Mouse (Mus musculus) spleen, postnatal 36 days (tissue): ENCODE measurements at regions not wholly inside any gene's neighbourhood (a gene's known extent, or its start where the extent isn't known, plus 50 kb on each side); places are given as distances from the start of the nearest gene placed in this dataset.

Experiments
- DNase-seq, 2 experiments: peaks; one replicate each; pipeline ENCODE4 v3.0.0; 2022; ENCODE audit warnings: low spot score in 2 of 2, mixed read lengths in 1 of 2

DNA sequence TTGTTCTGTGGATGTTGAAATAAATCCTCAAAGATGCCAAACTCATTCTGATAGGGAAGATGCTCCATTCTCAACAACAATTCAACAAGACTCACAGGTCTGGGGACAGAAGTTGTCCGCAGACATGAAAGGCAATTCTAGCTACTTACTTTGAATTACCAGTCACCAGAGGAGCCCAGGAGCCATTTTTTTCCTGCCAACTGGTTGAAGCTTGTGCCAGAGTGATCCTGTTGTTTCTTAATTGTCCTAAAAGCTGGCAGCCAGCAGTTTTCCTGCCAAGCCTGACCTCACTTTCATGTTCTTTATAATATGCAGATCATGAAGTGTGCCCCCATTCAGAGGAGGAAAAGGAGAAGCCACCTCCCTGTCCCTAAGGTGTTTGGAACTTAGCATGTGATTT lies 110.0 kb upstream of the Ankrd1 start:
- no peak for DNase-seq

DNA sequence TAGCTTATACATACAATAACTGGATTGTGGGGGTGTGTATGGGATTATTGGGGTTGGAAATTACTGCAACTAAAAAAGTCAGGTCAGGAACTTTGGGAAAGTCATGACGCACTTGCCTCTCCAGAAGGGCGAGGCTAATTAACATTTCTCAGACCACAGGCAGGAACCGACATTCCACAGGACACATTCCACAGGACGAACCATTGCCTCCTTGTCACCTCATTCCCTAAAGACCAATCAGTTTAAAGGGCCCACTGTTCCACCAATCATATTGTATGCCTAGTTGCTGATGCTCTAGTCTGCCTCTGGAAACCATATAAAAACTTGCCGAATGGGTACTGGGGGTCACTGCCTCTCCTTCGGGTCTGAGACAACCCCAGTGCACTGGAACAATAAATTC lies 113.0 kb upstream of the Pcgf5 start:
- DNase-seq = no peak

DNA sequence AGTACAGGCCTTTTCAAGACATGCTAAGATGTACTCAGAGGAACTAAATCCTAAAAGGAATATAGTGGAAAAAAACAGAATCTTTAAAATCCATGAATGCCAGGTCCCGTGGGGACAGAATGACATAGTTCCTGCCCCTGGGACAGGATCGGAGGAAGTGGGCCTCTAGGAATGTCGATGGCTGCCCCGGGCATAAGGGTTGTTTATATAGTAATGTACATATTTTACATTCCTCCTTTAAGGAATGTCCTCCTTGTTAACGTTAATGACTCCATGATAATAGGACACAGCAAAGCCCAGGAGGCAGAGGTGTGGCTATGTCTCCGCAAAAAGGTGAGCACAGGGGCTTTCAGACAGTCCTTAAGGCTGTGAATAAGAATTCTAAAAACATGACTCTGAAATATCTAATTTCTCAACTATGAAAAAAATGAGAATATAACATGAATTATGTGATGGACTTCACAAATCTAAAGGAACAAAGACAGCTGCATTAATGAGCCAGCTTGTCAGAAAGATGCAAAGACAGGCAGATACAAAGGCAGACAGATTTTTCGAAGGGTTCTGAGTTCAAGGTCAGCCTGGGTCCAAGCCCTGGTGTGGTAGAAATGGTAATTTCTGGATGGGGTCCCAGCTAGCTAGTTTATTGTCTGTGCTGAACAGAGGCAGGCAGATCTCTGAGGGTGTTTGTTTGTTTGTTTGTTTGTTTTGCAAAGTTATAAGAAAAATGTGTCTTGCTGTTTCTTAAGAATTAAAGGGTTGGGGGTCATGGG lies 111.3 kb upstream of the Pcgf5 start:
- DNase-seq = no peak

DNA sequence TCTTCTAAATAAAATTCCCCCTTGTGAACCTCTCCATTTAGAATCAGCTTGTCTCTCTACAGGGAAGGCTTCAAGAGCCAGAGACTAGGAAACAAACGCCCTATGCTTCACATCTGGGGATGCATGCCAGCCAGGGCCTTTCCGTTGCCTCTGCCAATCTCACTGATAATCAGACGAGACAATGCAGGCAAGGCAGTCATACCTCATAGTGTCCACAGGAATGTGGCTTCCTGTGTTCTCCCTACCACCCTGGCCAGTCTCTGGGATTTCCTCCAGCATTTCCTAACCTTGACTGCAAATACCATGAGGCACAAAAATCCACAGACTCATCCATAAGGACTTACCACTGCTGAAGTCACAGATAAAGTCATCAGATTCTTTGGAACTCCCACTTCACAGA lies 110.4 kb upstream of the Pcgf5 start:
- DNase-seq = no peak

DNA sequence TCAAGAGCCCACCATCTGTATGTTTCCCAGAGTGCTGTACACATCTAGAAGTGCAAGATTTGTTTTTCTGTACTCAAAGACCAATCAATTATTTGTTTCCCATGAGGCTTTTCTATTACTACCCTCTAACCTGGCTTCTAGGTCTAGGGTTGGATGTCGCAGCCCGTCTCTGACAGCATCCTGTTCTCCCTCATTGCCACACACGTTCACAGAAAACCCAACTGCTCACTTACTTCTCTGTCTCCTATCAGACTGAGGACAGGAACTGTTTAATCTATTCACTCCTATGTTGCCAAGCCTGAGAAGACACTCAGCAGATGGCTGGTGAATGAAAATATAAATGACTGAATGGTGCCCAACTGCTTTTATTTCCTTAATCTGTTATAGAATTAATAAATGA lies 109.6 kb upstream of the Pcgf5 start:
- DNase-seq = no peak

DNA sequence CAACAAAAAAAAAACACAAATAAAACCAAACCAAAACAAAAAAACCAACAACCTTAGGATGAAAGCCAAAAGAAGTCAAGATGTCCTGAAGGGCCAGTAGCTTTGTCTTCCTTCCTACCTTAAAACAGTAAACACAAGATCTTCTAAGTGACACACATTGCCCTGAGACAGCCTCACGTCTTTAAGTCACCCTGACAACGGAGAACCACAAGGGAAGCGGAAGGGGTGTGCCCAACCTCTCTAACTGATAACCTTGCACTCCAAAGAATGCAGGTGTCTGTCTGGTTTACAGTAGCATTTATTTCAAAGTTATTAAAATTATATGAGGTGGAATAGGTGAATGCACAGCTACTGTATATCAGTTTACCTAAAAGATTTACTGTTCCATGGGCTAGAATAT lies 105.7 kb upstream of the Pcgf5 start:
- peak; percentile 44 to 45 for DNase-seq

DNA sequence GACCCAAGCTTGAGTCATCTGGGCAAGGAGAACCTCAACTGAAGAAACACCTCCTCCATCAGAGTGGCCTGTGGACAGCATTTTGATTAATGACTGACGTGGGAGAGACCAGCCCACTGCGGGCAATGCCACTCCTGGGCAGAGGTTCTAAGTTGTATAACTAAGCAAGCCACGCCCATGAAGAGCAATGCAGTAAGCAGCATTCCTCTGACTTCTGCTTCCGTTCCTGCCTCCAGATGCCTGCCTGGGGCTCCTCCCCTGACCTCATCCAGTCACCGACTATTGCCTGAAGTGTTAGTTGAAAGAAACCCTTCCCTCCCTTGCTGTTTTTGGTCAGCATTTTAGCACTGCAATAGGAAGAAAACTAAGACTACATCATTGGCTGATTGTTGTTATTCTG lies 105.2 kb upstream of the Pcgf5 start:
- no peak for DNase-seq

DNA sequence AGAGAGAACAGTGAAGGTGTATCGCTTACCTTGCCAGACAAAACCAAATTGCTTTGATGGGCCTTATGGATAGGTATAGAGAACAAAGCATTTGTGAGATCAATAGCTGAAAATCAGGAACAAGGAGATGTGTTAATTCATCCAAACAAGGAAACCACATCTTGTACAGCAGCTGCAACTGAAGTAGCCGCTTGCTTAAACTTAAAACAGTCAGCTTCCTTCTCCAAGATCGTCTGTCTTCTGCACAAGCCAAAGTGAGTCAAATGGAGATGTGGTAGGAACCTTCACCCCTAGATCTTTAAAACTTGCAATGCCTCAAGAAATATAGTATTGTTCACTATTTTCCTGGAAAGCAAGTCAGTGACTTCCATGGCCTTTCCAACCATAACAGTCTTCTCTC lies 95.6 kb upstream of the Pcgf5 start:
- no peak for DNase-seq

DNA sequence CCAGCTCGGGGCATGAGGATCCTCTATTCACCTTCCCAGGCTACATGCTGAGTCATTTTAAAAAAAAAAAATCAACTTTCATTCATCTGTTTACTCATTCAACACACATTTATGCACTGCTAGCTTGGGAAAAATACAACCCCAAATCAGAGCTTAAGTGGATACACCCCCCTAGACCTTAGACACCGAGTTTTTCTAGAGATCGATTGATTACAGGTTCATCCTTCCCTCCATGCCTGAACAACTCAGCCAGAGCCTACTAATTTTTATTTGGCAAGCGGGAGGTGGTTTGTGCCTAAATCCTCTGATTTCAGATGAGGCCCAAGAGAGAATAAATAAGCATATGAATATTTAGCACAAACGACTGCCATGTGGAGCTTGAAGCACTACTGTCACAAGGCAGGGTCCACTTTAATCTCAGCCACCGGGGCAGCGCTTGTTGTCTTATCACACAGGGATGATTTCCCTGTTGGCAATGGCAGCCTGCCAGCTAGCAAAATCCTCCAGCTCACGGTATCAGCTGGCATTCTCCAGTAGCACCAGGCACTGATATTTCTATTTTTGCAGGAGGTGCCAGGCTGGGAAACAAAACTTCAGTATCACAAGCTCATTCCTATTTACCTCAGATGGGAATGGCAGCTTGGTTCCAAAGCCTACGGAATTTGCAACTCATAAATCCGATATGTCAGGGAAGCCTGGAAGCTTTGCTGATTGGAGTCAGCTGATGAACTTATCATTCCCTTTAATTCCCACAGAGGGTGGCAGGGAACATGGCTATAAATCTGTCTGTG lies 90.2 kb upstream of the Pcgf5 start:
- DNase-seq = no peak

DNA sequence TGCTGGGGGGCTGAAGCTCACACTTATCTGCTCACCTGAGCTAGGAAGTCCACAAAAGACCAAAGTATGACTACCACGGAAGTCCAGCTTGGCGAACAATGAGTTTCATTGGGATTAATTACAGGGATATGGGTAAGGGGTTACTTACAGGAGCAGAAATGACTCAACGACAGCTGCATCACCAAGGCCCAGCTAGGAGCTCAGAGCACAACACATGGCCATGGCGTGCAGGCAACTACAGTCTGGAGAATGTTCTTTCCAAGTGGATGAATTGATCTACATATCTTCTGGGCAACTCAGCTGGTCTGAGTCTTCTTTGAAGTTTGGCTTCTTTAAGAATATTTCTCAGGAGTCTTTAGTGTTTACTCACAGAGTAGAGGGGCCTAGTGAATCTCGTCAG lies 86.3 kb upstream of the Pcgf5 start:
- DNase-seq = no peak

DNA sequence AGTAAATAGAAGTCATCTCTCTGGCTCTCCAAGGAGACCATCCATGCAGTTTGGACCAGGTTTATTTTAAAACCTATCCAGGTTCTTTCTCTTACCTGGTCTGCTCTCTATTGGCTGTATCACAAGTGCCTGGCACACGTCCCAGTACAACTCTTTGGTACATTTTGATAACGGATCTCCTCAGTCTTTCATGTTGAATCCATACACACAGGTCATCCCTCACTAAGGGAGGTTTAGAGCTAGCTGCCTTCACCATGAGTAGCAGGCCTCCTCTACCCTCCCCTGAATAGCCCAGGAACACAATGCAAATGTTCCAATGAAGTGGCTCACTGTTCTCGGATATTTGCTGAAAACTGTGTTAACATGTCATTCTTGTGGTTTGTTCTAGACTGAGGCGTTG lies 84.2 kb upstream of the Pcgf5 start:
- no peak for DNase-seq

DNA sequence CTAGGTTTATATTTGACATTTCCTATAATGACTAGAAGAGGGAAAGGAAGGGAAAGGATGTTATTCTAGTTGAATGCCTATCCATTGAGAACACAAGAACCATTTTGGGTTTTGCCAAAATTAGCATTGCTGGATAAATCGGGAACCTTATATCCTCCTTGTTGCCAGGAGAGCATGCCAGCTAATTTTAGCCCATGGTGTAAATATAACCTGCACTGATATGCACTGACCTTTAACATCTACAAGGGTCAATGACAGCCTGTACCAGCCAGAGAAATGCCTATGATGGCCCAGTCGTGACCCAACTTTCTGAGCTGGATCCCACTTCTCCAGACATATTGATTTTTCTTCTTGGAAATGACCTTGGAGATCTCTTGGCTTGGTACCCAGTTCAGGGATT lies 83.7 kb upstream of the Pcgf5 start:
- DNase-seq = no peak

DNA sequence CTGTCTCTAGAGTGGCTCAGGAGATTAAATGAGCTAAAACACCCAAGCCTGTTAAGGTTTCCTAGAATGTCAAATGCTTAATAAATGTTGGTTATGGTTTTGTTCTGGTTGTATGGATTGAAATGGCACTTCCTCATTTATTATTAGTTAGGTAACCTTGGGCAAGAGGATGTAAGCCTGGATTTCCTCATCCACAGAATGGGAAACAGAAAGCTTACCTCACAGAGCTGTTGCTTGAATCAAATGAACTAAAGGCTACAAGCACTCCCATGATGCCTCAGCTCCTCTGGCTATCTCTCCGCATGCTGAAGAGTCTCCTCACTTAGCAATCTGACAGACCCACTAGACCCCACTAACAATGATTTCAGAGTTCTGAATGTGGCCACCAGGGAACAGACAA lies 82.8 kb upstream of the Pcgf5 start:
- DNase-seq = no peak

DNA sequence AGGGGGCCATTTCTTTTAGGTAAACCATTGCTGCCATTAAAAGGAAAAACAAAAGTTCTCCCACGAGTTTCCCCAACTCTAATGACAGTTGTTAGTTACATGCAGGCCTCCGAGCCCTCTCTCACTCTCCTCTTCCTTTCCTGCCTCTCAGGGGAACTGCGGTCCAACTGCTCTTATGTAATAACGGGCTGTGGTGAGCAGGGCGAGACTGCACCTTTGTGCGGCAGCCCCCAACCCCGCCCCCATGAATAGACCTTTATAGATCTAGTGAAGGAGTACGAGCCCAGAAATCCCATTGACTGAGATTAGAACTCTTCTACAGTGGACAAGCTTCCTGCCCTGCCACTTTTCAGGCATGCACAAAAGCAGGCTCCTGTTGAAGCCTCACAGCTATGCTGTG lies 81.8 kb upstream of the Pcgf5 start:
- DNase-seq = peak; percentile 5 to 38

DNA sequence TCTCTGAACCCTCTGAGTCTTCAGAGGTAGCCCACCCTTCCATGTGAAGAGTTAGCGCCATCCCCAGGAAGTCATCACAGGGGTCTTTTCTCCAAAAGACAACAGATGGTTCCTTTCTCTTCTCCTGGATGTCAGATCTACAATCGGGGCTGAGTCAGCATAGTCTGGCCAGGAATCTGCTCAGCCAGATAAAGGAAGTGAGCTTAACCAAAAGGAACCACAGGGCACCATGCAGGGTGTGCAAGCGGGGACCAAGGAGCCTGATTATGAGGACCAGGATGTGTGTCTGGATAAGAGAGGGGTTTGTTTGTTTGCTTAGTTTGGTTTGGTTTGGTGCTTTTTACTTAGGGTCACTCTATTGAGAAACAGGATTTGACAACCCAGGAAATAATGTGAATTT lies 74.6 kb upstream of the Pcgf5 start:
- DNase-seq = no peak

DNA sequence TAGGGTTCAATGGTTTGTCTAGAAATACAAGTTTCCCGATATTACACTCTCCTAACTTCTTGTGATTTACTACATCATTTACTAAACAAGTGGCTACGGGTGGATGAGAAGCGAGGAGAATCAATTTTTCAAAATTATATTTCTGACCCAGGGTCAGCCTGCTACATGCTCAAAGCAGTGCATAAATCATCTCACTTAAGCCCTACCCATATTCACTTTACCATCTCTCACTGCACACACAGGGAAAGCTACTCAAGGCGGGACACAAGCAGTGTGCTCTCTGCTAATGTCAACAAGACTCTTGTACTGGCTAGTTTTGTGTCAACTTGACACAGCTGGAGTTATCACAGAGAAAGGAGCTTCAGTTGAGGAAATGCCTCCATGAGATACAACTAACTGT lies 62.6 kb upstream of the Pcgf5 start:
- DNase-seq = no peak

DNA sequence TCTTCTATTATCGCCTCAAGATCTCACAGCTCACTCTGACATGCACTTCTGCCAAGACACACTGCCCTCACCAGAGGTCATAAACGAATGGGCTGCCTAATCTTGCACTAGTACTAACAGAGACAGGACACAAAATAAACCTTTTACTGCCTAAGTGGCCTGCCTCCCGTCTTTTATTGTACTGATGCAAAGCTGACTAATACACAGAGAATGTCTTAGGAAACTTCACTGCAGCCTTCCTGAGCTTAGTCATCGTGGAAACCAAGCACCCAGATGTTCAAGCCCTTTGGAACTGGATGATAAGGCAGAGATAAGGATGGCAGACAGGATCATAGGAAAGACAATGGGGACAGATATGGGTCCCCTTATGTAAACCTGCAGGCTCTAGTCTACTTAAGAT lies 57.3 kb upstream of the Pcgf5 start:
- no peak for DNase-seq

DNA sequence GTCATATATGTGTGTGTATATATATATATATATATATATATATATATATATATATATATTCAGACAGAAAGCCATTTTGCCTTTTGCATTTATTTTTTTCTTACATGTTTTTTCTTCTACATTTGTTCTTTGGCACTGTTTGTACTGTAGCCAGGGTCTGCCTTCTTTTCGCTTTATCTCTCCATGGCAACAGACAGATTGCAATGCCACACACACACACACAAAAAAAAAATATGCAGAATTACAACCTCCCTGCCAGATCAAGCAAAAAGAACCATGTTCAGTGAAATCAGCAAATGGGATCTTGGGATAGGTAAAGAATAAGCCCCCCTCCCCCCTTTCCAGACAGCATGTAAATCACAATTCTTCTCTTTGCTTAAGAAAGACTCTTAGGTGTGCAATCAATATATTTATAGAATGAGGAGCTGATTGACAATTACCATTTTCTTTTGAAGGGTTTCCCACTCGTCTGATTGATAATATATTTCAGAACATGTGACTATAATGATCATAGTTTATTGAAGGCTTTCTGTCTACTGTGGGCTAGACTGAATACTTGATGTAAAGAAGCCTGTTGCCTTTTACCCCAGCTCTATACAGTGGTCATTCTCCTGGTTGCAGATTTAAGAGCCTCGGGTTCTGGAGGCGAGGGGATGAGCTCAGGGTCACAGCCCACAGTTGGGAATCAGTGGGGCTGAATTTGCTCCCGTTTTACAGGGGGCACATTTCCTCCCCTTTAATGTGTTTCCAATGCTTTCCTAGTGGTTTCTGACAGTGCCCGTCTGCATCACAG lies 54.7 kb upstream of the Pcgf5 start:
- no peak for DNase-seq
